Mouse (Mus musculus) lung, postnatal 14 days (tissue): ENCODE measurements around the gene Rgl3.

Experiments used
- DNase-seq: peaks from one replicate; pipeline ENCODE4 v3.0.0; 2021

The Rgl3 gene

GRCm38 (mm10) chr9:21989230-21990110, at the start of gene Rgl3:
Gene Rgl3 (minus strand): TSS chr9:21989446.
- peak; percentile 74 for DNase-seq

GRCm38 (mm10) chr9:22037826-22038225, 48.6 kb upstream of the Rgl3 start:
- DNase-seq = no peak

DNA sequence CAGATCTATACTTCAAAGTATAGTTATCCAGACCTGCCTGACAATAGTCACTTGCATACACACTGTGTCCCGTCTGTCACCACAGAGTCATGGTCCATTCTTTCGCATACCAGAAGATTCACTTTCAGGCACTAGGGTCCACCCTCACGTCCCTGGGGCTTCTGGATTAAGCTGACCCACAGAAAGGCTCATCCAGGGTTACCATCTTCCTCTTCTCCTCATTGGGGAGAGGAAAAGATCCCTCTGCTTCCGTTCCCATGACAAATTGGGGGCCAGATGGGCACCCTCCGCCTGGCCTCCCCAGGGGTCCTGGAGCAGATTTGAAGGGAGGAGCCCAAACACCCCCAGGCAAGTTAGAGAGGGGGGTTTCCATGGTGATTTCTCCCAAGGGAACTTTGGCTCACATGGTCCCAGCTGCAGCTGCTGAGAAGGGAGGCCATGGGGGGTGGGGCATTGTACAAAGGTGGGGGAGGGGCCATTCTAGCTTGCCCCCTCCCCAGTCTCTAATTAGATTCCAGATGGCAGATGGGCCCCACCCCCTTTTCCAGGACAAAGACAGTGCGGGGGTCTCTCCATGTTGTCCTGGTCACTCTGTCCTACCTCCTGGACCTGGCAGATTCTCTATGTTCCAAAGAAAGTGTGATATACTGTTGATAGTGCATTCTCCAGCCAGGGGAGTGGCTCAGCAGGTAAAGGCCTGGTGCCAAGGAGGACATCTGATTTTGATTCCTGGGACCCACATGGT, 46.2 kb upstream of the Rgl3 start:
- no peak for DNase-seq

- no peak for DNase-seq
Observed at GRCm38 (mm10) chr9:22030386-22030785, 41.1 kb upstream of the Rgl3 start.

GRCm38 (mm10) chr9:22028467-22028866, 39.2 kb upstream of the Rgl3 start:
- DNase-seq = no peak

- DNase-seq = peak; percentile 29
Observed at GRCm38 (mm10) chr9:22024592-22024991, 35.3 kb upstream of the Rgl3 start.

- DNase-seq = no peak
Observed at GRCm38 (mm10) chr9:22017208-22017825, 28.1 kb upstream of the Rgl3 start.

GRCm38 (mm10) chr9:22016245-22016644, 27.0 kb upstream of the Rgl3 start:
- no peak for DNase-seq

- no peak for DNase-seq
Observed at GRCm38 (mm10) chr9:22012731-22013130, 23.5 kb upstream of the Rgl3 start.

- DNase-seq = no peak
Observed at GRCm38 (mm10) chr9:22011055-22011454, 21.8 kb upstream of the Rgl3 start.

GRCm38 (mm10) chr9:22004546-22004945, 15.3 kb upstream of the Rgl3 start:
- no peak for DNase-seq

DNA sequence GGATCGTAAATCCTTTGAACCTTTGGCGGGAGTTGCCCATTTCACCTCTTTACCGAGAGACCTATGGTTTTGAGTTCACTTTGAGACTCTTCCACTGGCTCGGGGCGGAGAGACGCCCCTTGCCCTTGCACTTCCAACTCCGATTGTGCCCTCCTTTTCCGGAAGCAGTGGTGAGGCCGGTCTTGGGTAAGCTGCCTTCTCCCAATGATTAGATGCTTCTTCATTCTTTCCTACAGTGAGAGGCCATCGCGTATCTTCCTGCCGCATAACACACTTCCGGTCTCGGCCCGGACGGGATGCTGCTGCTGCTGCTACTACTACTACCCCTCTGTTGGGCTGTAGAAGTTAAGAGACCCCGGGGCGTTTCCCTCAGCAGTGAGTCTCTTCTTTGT, 13.9 kb upstream of the Rgl3 start:
- DNase-seq = peak; percentile 14

DNA sequence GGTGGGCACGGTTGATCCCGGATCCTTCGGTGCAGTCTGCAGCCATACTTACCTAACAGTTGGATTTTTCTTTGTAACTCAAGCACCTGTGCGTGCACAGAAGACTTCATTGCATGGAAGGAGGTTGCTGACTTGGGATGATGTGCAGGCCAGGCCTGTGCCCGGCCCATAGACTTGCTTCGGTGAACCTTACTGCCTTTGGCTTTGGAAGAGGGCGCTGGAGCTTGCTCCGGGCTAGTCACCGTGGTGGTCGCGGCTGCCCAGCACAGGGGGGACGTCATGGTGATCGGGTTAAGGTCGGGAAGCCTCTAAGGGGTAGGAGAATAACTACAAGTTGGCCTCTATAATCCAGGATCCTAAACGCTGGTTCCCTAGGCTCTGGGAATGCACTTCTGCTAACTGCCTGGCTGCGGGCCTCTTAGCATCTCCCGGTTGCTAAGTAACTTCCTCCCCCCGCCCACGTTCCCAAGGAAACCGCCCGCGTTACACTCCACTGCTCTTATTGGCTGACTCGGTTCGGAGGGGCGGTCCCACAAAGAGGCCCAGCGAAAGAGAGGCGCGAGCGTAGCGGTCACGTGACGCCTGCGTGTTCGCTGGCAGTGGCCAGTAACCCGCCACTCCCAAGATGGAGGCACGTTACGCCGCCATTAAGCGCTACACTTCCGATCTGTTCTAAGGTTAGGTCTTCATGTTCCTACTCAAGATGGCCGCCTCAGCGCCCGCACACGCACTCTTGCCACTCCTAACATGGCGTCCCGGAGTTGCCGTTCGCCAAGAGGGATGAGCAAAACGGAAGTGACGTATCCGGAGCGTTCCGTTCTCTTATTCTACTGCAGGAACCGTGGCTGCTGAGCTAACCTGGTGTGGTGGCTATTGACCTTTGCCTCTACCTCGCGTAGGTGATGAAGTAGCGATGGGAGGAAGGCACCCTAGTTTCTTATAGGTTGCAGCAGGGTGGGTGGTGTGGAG, 13.2 kb upstream of the Rgl3 start, which contains the start of the genes Ccdc151 and Prkcsh:
TSS of gene Ccdc151 (minus strand) at position 441 of the 969 bp plus-strand sequence.
TSS of gene Prkcsh (plus strand) at position 613 of the 969 bp plus-strand sequence.
- peak; percentile 99 for DNase-seq

- DNase-seq = no peak
Observed at GRCm38 (mm10) chr9:22001633-22002032, 12.4 kb upstream of the Rgl3 start.

GRCm38 (mm10) chr9:22000296-22000695, 11.1 kb upstream of the Rgl3 start:
- no peak for DNase-seq

DNA sequence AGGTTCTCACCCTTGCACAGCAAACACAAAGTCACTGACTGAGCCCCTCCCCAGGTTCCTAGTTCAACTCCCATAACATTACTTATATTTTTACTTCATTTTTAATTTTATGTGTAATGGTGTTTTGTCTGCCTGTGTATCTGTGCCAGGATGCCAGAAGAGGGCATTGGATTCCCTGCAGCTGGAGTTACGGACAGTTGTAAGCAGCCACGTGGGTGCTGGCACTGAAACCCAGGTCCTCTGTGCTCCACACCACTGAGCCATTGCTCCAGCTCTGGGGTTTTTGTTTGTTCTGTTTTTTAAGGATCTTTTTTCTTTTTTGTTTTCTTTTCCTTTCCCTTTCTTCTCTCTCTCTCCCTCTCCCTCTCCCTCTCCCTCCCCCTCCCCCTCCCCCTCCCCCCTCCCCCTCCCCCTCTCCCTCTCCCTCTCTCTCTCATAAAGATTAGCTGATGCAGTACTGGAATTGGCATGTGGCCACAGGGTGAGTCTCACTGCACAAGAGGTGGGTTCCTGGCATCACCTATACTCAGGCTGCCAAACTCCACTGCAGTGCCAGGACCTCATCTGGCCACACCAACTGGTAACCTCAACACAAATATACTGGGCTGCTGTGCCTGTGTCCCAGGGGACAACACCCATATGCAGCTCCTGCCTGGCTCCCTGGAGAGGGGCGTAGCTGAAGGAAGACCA, 7.1 kb upstream of the Rgl3 start:
- no peak for DNase-seq

DNA sequence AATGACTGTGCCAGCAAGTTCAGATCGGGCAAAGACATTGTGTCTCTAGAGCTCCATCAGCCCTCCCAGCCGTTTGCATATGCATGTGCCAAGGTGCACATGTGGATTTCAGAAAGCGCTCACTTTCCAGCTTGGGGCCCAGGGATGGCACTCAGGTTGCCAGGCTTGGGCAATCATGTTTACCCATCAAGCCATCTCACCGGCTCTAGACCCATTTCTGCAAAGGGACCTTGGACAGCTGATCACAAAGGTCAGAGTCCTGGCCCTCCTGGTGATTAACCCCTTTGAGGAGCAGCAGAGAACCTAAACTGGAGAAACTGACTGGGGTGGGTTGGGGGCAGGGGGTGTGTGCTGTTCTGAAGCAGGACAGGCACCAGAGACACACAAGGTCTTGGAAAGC, 3.0 kb upstream of the Rgl3 start:
- DNase-seq = no peak

GRCm38 (mm10) chr9:21988421-21989101, 685 bp downstream of the Rgl3 start:
- no peak for DNase-seq

GRCm38 (mm10) chr9:21987592-21988342, 1.5 kb downstream of the Rgl3 start:
- DNase-seq = no peak

- no peak for DNase-seq
Observed at GRCm38 (mm10) chr9:21983911-21984310, 5.3 kb downstream of the Rgl3 start.
